Mouse (Mus musculus): ENCODE data around the gene Actl6b.
A peak's percentile ranks its signal among the peaks of the same experiment; 100 is the strongest.

The Actl6b gene

DNA sequence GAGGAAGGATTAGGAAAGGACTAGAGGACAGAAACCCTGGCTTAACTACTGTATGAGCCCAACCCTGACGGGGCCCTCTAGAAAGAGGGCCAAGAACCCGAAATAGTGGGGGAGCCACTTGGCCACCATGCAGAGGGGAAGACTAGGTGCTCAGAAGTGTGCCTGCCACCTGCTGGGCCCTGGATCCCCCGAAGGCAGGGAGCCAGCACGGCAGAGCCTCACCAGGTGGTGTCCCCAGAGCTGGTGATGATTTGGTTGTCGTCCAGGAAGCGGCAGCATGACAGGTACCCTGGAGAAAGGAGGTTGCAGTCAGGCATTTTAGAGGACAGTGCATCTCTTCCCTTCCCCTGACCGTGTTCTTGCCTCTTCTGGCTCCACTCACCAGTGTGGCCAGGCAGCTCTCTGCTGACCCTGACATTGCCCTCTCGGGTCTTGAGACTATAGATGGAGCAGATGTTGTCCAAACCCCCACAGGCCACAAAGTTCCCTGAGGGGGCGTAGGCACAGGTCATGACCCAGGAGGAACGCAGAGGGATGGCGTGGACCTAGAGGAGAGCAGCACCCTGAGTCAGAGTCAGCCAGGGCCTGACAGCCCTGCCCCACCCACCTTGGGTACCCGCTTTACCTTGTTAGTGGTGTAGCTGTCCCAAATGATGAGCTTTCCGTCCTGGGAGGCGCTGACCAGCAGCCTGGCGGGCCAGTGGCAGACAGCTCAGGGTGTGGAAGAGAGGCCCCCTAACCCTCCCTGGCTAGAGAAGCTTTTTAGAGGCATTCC lies 23.9 kb upstream of the Actl6b start:
- no peak for DNase-seq (ENCODE audit: low spot score in 2 of 2)

DNA sequence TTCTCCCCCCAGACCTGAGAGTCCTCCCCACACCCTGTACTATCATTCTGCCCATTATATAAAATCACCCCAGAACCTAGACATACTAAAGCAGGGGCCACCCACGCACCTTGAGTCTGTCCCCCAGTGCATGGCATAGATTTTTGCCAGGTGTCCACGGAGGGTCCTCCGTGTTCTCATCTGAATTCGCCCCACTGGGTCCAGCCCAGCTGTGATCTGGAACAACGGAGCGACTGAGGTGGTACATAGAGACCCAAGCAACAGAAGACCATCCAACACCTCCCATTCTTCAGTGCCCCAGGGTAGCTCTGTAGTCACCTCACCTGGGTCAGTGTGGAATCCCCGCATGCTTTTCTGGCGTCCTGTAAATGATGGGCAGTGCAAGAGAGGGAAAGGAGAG lies 23.2 kb upstream of the Actl6b start:
- no peak for DNase-seq (ENCODE audit: low spot score in 2 of 2)

DNA sequence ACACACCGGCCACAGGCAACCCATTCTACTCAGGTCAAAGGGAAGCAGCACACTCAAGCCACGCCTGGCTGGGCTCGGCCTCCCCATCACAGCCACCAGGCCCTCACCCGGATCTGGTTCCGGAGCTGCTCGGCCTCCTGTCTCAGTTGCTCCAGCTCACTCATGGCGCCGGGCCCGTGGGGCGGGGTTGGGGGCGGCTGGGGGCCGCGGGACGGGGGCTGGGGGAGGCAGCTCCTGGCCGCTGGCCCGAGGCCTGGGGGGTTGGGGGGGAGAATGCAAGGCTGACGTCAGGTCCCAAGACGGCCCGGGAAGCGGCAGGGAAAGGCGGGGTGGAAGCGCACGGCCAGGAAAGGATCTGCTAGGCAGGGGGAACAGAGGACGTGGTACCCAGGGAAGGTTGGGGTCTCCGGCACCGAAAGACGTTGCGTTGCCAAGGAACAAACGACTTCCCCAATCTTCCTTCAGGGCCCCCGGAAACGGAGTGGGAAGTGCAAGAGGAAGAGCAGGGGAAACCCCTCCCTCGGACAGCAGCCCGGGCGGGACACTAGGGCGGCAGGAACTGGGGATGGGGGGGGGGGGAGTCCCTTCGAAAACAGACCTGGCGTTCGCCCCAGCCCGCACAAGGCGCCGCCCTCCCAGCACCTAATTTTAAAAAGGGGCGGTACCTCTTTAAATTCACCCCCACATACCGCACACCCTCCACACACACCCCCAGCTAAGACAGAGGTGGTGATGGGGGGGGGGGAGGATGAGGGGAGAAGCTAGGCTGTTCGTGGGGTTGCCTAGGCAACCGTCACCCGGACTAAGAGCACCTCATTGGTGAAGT lies 22.5 kb upstream of the Actl6b start:
- DNase-seq (ENCODE audit: low spot score in 2 of 2) = peak; percentile 64 to 72

DNA sequence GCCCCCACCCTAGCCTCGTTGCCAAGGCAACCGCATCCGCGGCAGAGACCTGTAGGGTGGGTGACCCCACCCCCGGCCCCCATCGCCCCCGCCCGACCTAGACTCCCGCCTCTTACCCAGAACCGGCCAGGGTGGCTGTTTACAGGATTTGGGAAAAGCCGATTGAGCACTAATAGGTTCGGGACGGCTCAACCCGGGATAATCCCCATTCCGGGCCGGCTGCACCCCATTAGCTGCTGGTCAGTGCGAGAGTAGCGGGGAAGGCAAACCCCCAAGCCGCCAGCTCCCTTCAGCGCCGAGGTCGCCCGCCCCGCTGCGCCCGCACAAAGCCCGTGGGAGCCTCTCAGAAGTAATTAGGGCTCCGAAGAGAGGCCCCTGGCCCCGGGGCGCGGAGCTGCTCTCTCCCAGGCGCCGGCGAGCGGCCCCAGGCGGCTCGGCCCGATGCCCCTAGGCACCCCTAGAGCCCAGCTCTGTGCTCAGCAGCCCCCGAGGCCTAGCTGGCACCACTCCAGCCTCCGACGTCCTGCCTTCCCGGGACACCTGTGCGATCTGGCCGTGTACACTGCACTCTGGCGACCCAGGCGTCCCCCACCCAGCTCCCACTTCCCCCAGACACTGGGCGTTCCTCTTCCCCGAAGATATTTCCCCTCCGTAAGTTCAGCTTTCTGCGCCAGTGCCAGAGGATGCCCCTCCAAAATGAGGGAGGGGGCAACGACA lies 21.7 kb upstream of the Actl6b start:
- no peak for DNase-seq (ENCODE audit: low spot score in 2 of 2)

DNA sequence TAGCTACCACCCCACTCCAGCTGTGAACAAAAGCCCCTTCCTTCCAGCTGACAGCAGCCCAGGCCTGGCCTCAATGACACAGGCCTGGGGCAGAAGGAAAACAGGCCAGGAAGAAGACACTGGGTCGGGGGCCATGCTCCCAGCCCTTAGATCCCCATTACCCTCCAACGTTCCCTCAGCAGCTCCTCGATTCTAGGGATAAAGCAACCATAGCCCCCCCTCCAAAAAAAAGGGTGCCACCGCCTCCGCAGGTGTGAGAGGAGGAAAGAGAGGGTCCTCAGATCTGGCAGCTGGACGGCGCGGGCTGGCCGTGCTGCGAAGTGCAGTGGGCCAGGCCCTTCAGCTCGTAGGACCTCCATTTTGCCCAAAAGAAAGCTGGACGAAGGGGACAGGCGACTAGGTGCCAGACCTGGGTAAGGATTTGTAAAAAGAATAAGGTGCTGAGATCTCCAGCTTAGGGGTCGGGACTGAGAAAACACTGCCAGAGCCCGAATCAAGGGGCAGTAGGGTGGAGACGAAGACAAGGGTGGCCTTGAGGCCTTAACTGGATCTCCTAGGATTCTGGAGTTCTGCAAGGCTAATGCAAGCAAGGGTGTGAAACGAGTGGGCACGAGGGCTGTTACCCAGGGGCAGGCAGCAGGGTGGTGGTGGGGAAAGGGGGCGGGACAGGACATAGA lies 21.0 kb upstream of the Actl6b start:
- DNase-seq (ENCODE audit: low spot score in 2 of 2) = no peak

DNA sequence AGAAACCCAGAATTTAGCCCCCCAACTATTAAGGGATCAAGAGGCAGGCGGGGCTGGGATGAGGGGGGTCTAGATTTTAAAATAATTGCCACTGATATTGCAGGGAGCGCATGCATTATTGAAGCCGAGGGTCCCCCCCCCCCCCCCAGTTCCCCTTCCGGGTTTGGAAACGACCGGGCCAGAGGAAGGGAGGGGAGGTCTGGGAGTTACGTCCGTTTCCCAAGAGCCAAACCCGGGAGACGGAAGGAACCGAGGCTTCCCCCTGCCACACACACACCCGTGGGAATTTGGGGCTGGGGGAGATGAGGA lies 20.6 kb upstream of the Actl6b start:
- DNase-seq (ENCODE audit: low spot score in 2 of 2) = no peak

DNA sequence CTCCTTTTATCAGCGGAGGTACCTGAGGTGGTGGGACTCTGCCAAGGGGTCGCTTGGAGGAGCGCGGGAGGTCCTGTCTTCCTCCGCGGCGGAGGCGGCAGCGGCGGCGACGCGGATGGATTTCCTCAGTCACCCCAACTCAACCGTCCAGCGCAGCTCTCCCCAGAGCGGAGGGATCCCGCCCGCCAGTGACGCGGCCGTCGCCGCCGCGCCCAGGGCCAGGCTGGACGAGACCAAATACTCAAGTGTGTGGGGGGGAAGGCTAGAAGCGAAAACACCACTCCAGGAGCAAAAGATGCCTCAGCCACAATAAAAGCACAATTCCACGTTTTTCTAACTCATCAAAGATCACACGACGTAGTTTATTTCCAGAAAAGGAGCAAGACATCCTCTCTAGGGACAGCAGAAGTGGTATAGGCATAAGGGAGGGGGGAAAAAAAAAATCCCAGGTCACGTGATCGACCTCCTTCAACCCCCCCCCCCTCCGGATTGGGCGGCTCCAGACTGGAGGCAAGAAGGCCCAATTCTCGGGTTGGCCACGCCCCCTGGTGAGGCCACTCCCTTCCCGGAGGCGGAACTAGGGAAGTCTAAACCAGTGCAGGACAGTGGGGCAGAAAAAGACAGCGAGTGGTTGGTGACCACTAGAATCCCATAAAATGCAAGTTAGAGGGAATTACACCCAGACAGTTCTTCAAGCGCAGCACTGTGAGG lies 20.0 kb upstream of the Actl6b start, which contains the start of the genes Epo and Gnb2:
Epo (minus strand) TSS at position 126 of the 711 bp plus-strand sequence.
Gnb2 (minus strand) TSS at position 394 of the 711 bp plus-strand sequence.
- DNase-seq (ENCODE audit: low spot score in 2 of 2) = peak; percentile 96

DNA sequence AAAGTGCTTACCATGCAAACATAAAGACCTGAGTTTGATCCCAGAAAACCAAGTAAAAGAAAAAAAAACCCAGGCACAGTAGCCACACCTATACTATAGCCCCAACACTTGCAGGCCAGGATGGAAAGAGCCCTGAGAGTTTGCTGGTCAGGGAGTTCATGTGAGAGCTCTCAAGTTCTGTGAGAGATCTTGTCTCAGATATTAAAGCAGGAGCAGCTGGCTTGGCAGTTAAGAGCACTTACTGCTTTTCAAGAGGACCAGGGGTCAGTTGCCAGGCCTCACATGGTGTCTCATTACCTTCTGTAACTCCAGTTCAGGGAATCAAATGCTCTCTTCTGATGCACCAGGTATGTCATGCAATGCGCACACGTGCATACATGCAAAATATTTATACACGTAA lies 18.6 kb upstream of the Actl6b start:
- DNase-seq (ENCODE audit: low spot score in 2 of 2) = no peak

DNA sequence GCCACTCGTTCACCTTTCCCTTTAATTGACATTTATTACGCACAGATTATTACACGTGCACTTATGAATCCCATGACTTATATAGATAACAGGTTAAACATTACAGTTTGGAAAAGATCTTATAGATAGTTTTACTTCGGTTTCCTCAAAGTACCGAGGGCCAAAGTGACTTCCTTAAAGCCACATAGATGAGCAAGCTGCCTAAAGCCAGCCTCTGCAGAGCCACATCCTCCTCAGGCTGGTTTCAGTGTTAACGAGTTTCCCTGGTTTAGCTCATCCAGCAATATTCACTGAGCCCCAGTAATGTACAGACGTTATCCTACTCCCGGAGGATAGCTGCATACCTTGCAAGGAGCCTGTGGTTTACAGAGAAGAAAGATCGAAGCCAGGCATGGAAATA lies 18.0 kb upstream of the Actl6b start:
- no peak for DNase-seq (ENCODE audit: low spot score in 2 of 2)

DNA sequence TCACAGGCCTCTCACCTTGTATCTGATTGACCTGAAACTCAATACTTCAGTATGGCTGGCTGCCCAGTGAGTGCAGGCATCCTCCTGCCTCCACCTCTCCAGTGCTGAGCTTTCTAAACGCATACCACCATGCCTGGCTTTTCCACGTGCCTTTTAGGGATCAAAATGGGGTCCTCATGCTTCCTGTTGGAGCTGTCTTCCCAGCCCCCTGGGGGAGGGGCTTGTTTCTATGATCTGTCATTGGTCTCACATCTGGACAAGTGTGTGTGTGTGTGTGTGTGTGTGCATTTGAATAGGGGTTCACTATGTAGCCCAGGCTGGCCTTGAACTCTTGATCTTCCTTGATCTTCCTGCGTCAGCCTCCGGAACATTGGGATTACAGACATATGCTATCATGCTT lies 15.9 kb upstream of the Actl6b start:
- no peak for DNase-seq (ENCODE audit: low spot score in 2 of 2)

DNA sequence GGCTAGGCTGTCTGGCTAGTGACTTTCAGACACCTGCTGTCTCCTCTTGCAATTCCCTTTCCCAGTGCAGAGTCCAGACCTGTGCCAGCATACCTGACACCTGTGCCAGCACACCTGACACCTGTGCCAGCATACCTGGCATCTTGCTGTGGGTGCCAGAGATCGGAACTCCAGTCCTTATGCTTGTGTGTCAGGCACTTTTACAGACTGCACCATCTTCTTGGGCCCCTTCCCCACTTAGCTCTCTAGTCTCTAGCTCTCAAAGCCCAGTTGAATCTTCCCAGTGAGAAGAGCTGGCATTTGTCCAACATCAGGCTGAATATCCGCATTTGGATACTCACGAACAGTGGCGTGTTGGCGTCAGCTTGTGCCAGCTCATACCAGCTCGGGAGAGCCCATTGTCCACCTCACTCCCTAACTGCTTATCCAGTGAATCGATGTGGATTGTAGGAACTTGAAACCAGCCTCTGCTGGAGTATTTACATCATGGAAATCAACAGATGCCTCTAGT lies 14.0 kb upstream of the Actl6b start:
- no peak for DNase-seq (ENCODE audit: low spot score in 2 of 2)

DNA sequence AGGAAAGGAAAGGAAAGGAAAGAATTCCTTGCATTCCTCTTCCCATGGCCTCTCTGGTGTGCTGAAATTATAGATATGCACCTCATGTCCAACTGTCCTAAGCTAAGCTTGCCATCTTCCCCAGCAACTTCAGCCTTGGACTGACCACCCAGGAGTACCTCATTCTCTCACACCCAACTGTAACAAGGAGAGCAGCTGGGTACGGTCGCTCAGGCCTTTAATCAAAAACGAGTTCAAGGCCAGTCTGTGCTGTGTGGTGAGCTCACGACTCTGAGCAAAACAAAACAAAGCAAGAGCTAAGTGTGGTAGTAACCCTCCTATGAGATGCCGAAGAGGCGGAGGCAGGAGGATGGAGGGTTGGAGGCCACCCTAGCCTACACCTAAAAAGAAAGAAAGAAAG lies 12.3 kb upstream of the Actl6b start:
- no peak for DNase-seq (ENCODE audit: low spot score in 2 of 2)

DNA sequence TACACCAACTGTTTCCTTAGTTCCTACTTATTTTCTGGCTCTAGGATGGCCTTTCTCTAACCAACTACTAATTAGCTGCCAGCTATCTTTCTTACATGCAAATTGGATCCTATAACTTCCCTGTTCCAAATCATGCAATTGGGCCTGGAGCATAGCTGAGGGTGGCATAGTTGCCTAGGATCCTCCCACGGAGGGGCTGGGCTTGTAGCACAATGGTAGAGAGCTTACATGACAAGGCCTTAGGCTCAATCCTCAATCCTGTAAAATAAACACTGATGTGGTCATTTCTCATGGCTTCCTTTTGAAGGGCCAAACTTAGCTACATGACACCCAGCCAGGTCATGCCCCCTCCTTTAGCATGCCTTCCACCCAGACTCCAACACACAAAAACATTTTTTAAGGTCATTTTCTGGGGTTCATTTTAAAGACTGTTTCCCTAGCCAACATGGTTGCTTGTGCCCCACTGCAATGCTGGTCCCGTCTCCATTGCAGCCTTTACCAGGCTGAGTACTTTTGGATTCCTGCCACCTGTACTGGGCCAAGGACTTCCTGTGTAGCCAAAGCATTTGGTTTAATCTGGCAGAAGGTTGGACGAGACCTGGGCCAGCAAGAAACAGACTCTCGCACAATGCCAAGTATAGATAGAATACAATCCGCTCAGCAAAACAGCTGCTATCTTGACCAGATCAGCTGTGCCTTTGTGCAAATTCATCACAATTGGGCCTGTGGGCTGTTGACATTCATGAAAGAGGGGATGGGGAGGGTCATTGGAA lies 11.4 kb upstream of the Actl6b start:
- DNase-seq (ENCODE audit: low spot score in 2 of 2) = no peak

DNA sequence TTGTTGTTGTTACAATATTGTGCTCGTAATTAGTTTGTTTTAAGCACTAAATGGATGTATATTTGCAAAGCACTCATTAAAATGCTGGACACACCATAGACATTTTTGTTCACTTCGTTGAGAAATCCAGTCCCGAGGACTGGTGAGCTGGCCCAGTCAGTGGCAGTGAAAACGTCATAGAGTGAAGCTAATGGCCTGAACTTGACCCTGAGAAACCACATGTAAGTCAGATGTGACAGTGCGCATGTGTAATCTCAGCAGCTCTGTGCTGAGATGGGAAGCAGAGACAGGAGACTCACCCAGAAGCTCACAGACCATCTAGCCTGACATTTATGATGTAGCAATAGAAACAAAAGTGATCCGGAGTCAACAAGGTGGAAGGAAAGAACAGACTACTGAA lies 8.4 kb upstream of the Actl6b start:
- no peak for DNase-seq (ENCODE audit: low spot score in 2 of 2)

DNA sequence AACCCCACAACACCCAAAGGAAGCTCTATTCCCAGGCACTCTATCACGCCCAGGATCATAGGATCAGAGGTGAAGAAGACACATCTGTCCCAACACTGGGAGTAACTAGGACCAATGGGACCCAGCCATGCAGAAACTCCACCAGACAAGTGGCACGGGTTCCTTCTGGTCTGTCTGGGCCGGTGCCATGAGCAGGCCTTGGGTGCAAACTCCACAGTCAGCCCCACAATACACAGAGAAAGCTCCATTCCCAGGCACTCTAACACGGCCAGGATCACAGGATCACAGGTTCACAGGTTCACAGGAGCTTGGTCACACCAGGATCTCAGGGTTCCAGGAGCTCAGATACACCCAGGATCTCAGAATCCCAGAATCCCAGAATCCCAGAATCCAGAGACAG lies 7.7 kb upstream of the Actl6b start:
- DNase-seq (ENCODE audit: low spot score in 2 of 2) = no peak

DNA sequence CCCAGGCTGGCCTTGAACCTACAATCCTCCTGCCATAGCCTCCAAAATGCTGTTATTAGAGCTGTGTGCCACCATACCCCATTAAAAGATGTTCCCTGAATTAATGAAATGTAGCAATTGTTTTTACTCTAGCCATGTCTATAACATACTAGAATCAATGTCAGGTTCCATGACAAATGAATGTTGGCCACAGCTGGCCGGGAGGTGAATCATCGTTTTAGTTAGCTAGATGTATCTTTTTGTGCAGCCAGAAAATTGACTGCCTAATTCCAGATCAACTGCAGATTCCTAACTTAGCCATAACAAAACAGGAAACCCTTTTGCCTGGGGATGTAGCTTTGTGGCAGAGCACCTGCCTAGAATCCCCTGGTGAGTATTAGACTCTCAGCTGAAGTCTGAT lies 3.5 kb upstream of the Actl6b start:
- DNase-seq (ENCODE audit: low spot score in 2 of 2) = no peak

DNA sequence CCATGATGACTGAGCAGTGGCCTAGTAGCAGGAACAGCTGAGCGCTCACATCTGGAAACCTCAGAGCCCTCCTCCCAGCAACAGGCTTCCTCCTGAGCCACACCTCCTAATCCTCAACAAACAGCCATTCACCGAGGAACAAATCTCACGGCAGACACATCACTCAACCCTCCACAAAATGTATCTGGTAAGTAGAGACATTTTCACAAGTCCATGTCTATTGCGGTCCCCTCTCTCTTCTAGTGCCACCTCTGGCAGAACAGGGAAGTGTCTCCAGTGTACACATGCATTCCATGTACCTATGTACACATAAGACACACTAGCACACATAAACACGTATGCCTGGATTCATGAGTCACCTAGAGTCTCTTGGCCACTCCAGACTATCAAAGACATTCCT lies 2.2 kb upstream of the Actl6b start:
- DNase-seq (ENCODE audit: low spot score in 2 of 2) = no peak

DNA sequence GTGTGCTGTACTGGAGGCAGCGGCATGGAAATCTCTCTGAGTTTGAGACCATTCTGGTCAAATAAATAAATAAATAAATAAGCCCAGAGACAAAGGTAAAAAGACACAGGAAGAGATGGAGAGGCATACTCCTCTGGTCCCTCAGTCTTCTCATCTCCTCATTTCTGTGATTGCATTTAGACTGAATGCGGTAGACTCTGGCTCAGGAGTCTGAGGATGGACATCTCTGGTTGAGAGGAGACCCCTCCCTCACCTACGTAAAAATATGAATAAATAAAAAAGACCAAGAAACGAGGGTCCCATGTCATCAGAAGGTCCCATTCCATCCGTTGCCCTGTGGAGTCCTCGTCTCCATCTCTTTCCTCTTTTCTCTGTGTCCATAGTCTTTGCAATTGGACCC lies 317 bp upstream of the Actl6b start:
- DNase-seq (ENCODE audit: low spot score in 2 of 2) = no peak

DNA sequence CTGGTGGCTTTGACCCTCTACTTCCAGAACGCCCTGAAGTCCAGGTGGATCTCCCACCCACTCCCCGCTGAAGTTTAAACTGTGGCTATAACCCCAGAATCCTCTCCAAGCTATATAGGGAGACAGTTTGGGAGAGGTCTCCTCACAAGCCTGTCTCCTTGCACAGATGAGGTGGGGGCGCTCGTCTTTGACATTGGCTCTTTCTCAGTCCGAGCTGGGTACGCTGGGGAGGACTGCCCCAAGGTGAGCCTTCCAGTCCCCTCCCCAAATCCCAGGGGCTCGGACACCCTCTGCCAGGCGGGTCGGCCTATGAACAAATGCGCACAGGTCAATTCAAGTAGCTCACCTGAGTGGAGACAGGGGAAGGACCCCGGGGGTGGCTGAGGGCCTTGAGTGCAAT lies 581 bp downstream of the Actl6b start:
- no peak for DNase-seq (ENCODE audit: low spot score in 2 of 2)

DNA sequence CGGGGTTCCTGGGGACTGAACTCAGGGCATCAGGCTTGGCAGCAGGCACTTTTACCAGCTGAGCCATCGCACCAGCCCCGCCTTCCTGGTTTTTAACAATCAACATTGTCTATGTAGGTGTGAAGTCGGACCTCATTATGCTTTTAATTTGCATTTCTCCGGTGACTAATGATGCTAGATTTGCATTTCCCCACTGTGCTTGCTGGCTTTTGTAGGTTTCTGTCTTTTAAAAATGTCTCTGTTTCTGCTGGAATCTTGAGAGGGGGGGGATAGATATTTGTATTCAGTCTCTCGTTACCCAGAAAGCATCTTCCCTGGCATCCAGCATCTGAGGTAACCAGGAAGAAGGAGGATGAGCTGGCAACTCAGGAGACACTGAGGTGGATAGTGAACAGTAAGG lies 8.2 kb downstream of the Actl6b start:
- no peak for DNase-seq (ENCODE audit: low spot score in 2 of 2)
